In genomic region chr9:72812594-72813570, GRCm38 (mm10) we compare ENCODE assay signal across 10 mouse cellular contexts. TPM values are rescaled to one million over a fixed set of nuclear protein-coding genes. Genes with fewer than 3 reads are reported as not detected.
DNase-seq lines count a peak whose midpoint lies in the region; ATAC-seq and TF ChIP-seq lines count a peak whose summit lies in the region.
"Had no signal": no experiment of that assay in that cellular context is flagged by ENCODE, and none has a peak within 500 bp of the region (broad histone marks: within the 10 kb centered on the region; RNA-seq: fewer than 3 reads in every experiment).

No protein-coding gene starts in this region.

- H3K4me1 ChIP-seq in liver, embryonic 11.5 days (replicated peaks; ENCODE audit: control insufficient read depth, insufficient read depth, low read length), result peaks cover 13% of the 10 kb centered on the region; the same call in 1 of the 2 replicates
- peaks cover 7% of the 10 kb centered on the region; the same call in 1 of the 2 replicates for H3K4me1 ChIP-seq in liver, postnatal 0 days (ENCODE audit: insufficient read depth)
- H3K4me1 ChIP-seq in neural tube, embryonic 11.5 days (ENCODE audit: control insufficient read depth, insufficient read depth, low read length), result peaks cover 36% of the 10 kb centered on the region

- WGBS in liver, embryonic 11.5 days, result 12% methylated on average over 18 of the region's 18 CpGs
- 30% methylated on average over 18 of the region's 18 CpGs for WGBS in liver, postnatal 0 days (ENCODE audit: insufficient replicate concordance)
- WGBS in neural tube, embryonic 11.5 days, result 14% methylated on average over 18 of the region's 18 CpGs

- no peaks in the 10 kb centered on the region; the same call in 1 of the 2 replicates for H3K36me3 ChIP-seq in liver, embryonic 11.5 days (ENCODE audit: control insufficient read depth, insufficient read depth, low read length)
- H3K36me3 ChIP-seq in liver, postnatal 0 days (replicated peaks; ENCODE audit: insufficient read depth, low read length), result no peaks in the 10 kb centered on the region
- peaks cover 2% of the 10 kb centered on the region; the same call in 1 of the 2 replicates for H3K36me3 ChIP-seq in neural tube, embryonic 11.5 days (ENCODE audit: control insufficient read depth, insufficient read depth, low read length)

- H3K27ac ChIP-seq in liver, embryonic 11.5 days (ENCODE audit: low read depth, low read length), result no peak overlapping the region
- H3K27ac ChIP-seq in liver, postnatal 0 days (ENCODE audit: low read depth), result no peak overlapping the region
- H3K27ac ChIP-seq in neural tube, embryonic 11.5 days (ENCODE audit: low read depth, low read length), result no peak overlapping the region

- no peak for TF ChIP-seq CTCF in liver, postnatal 0 days (IDR thresholded peaks at IDR 0.05; ENCODE audit: low read depth)

- no peak for TF ChIP-seq EP300 in liver, postnatal 0 days (IDR thresholded peaks at IDR 0.05; ENCODE audit: low read depth)

- H3K27me3 ChIP-seq in liver, embryonic 11.5 days (replicated peaks; ENCODE audit: control insufficient read depth, insufficient read depth, low read length), result peaks cover 10% of the 10 kb centered on the region
- H3K27me3 ChIP-seq in liver, postnatal 0 days (ENCODE audit: insufficient read depth, low read length), result no peaks in the 10 kb centered on the region
- H3K27me3 ChIP-seq in neural tube, embryonic 11.5 days (ENCODE audit: control insufficient read depth, insufficient read depth, low read length), result no peaks in the 10 kb centered on the region

- H3K9ac ChIP-seq in liver, embryonic 11.5 days (ENCODE audit: low read depth, low read length), result no peak overlapping the region
- no peak overlapping the region for H3K9ac ChIP-seq in liver, postnatal 0 days (replicated peaks)
- H3K9ac ChIP-seq in neural tube, embryonic 11.5 days (ENCODE audit: low read length), result peak overlapping the region; percentile 0; the same call in 1 of the 2 replicates

- H3K4me2 ChIP-seq in liver, embryonic 11.5 days, result 0 out of 2 replicates have a peak overlapping the region, but pooled peaks have one; percentile 13
- H3K4me2 ChIP-seq in liver, postnatal 0 days (ENCODE audit: low read depth, low read length), result no peak overlapping the region
- H3K4me2 ChIP-seq in neural tube, embryonic 11.5 days (ENCODE audit: low read depth), result peak overlapping the region; percentile 28

- no peak for DNase-seq in liver, embryonic 11.5 days (ENCODE audit: low spot score)
- DNase-seq in liver, postnatal 0 days, result no peak
- DNase-seq in kidney, adult 8-10 months, result peak; percentile 20 to 34
- DNase-seq in neural tube, embryonic 11.5 days (ENCODE audit: low spot score), result peak; percentile 58
- no peak for DNase-seq in urinary bladder, postnatal 14 days (ENCODE audit: low spot score)

- no peak for ATAC-seq in liver, embryonic 11.5 days (replicated peaks; ENCODE audit: low FRiP score)
- ATAC-seq in liver, postnatal 0 days, result no peak
- peak; percentile 90 for ATAC-seq in common myeloid progenitor, adult 5-6 weeks (replicated peaks; ENCODE audit: low read depth, poor library complexity, severe bottlenecking)
- no peak for ATAC-seq in neural tube, embryonic 11.5 days (ENCODE audit: insufficient read depth, low FRiP score, low TSS enrichment)
- no peak for ATAC-seq in erythroblast, adult 5-6 weeks (replicated peaks; ENCODE audit: low FRiP score, poor library complexity, severe bottlenecking)
- ATAC-seq in megakaryocyte-erythroid progenitor cell, adult 5-6 weeks (replicated peaks; ENCODE audit: low FRiP score, low TSS enrichment, poor library complexity, severe bottlenecking), result no peak

- no peaks in the 10 kb centered on the region for H3K9me3 ChIP-seq in liver, embryonic 11.5 days (ENCODE audit: control insufficient read depth, low read length)
- no peaks in the 10 kb centered on the region for H3K9me3 ChIP-seq in liver, postnatal 0 days (ENCODE audit: low read length)
- H3K9me3 ChIP-seq in neural tube, embryonic 11.5 days (ENCODE audit: control insufficient read depth, low read length), result no peaks in the 10 kb centered on the region
- H3K9me3 ChIP-seq: megakaryocyte, embryonic 14.5 days had no signal

- H3K4me3 ChIP-seq in liver, embryonic 11.5 days (ENCODE audit: low read depth, low read length), result no peak overlapping the region
- no peak overlapping the region for H3K4me3 ChIP-seq in liver, postnatal 0 days (ENCODE audit: low read depth, low read length)
- 0 out of 2 replicates have a peak overlapping the region, but pooled peaks have one; percentile 11 for H3K4me3 ChIP-seq in neural tube, embryonic 11.5 days (ENCODE audit: low read depth, low read length)
- H3K4me3 ChIP-seq: megakaryocyte, embryonic 14.5 days had no signal

RNA-seq across cellular contexts. Expression of gene Prtg, which starts 6.2 kb away (rescaled TPM):
- polyA plus RNA-seq in liver, embryonic 11.5 days (2014; fragmentation: Nextera tagmentation; extraction: Ambion mirVana), result 1.7 TPM in 2 replicates
- 0.06 and 0.09 TPM in 2 replicates for polyA plus RNA-seq in liver, postnatal 0 days (2015; fragmentation: Nextera tagmentation; extraction: Ambion mirVana)
- not detected in 2 replicates for total RNA-seq in common myeloid progenitor, adult 5-6 weeks (2017)
- 3.6 and 4.4 TPM in 2 replicates for polyA plus RNA-seq in neural tube, embryonic 11.5 days (2014; fragmentation: Nextera tagmentation; extraction: Ambion mirVana)
- not detected in 2 replicates for total RNA-seq in erythroblast, adult 5-6 weeks (2015; ENCODE audit: low replicate concordance)
- total RNA-seq in erythroblast, adult 5-6 weeks (2017; ENCODE audit: low replicate concordance), result not detected in 2 replicates
- total RNA-seq in megakaryocyte-erythroid progenitor cell, adult 5-6 weeks (2014; fragmentation: Nextera tagmentation), result not detected in 2 replicates
- total RNA-seq in megakaryocyte-erythroid progenitor cell, adult 5-6 weeks (2017), result not detected in 2 replicates
- total RNA-seq: hematopoietic stem cell, adult 5-6 weeks had no signal

Comparison
In these comparisons a context has a peak if more than half of its experiments do, and no peak if none do; other contexts are left out.
1. DNase-seq: peak in kidney, adult 8-10 months (2 of 2) and neural tube, embryonic 11.5 days (single experiment); none in liver, embryonic 11.5 days (single experiment), liver, postnatal 0 days (single experiment) and urinary bladder, postnatal 14 days (single experiment).